Mouse (Mus musculus) hindbrain, embryonic 15.5 days (tissue): ENCODE results near the gene Psmd14. TPM values are rescaled to one million over a fixed set of nuclear protein-coding genes. Genes with fewer than 3 reads are reported as not detected.
A peak's percentile ranks its signal among the peaks of the same experiment; 100 is the strongest.

Experiments used
- ATAC-seq: fragments of 200-750 bp; cut with Nextera tagmentation; 2 replicates; pipeline ENCODE4 v1.8.0; 2017; ENCODE audit warnings: low read depth, moderate number of reproducible peaks, moderate TSS enrichment; ENCODE audit not compliant: low FRiP score
- H3K27ac ChIP-seq: fragments of 300-500 bp; sonication (generic); replicated peaks from 2 replicates; pipeline ENCODE4 v1.5.1; 2015; ENCODE audit warnings: mild to moderate bottlenecking, inconsistent platforms
- H3K27me3 ChIP-seq: fragments of 300-500 bp; sonication (generic); 2 replicates; pipeline ENCODE4 v1.6.1; 2015; ENCODE audit warnings: control low read depth, inconsistent platforms
- H3K36me3 ChIP-seq: fragments of 300-500 bp; sonication (generic); 2 replicates; pipeline ENCODE4 v1.6.1; 2015; ENCODE audit warnings: control low read depth, inconsistent platforms
- H3K4me1 ChIP-seq: fragments of 300-500 bp; sonication (generic); replicated peaks from 2 replicates; pipeline ENCODE4 v1.6.1; 2015; ENCODE audit warnings: control low read depth, inconsistent platforms
- H3K4me2 ChIP-seq: fragments of 300-500 bp; sonication (generic); 2 replicates; pipeline ENCODE4 v1.6.1; 2015; ENCODE audit warnings: moderate library complexity, mild to moderate bottlenecking, inconsistent platforms
- H3K4me3 ChIP-seq: fragments of 300-500 bp; sonication (generic); 2 replicates; pipeline ENCODE4 v1.5.1; 2015; ENCODE audit warnings: mild to moderate bottlenecking, inconsistent platforms
- H3K9ac ChIP-seq: fragments of 300-500 bp; sonication (generic); 2 replicates; pipeline ENCODE4 v1.6.1; 2015; ENCODE audit warnings: inconsistent platforms
- H3K9me3 ChIP-seq: fragments of 300-500 bp; sonication (generic); 2 replicates; pipeline ENCODE4 v1.6.1; 2016; ENCODE audit warnings: control low read depth, inconsistent platforms
- WGBS: fragments of 180-500 bp; shearing (Covaris S2); methylation state at CpG from one replicate; pipeline ENCODE4 v1.1.7; 2015; 5-methylcytosine and 5-hydroxymethylcytosine counted together
- polyA plus RNA-seq: library from polyadenylated mRNA; unstranded; fragments of >200 nt; fragmentation: Nextera tagmentation; extraction: Ambion mirVana; gene quantifications from 2 replicates; pipeline ENCODE4 v1.2.1, GENCODE M21; 2015

Psmd14 gene
- polyA plus RNA-seq, 1 experiment from 2014 or later: 186 TPM

DNA sequence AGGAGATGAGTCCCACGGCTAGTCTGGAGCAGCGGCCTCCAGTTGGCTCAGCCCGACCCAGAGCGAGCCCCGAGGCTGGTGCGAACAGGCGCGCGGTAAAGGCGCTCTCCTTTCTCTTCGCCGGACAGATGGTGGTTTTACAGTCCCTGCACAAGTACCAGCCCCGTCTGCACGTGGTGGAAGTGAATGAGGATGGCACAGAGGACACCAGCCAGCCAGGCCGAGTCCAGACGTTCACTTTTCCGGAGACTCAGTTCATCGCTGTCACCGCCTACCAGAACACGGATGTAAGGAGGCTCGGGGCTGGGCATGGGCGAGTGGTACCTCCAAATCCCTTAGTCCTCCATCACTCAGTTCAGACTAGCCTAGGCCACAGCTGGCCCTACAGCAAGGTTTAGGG lies 95.7 kb downstream of the Psmd14 start:
- WGBS: under 1% methylated on average over 22 of the region's 22 CpGs
- Histone ChIP-seq H3K4me2 (no peak overlapping the region), H3K9me3 (no peaks in the 10 kb centered on the region), H3K9ac (no peak overlapping the region), H3K27me3 (peaks cover 58% of the 10 kb centered on the region), H3K4me3 (no peak overlapping the region), H3K4me1 (peaks cover 22% of the 10 kb centered on the region), H3K36me3 (no peaks in the 10 kb centered on the region), H3K27ac (no peak overlapping the region)
- 0 out of 2 replicates have a peak, but pooled peaks have one; percentile 2 for ATAC-seq

DNA sequence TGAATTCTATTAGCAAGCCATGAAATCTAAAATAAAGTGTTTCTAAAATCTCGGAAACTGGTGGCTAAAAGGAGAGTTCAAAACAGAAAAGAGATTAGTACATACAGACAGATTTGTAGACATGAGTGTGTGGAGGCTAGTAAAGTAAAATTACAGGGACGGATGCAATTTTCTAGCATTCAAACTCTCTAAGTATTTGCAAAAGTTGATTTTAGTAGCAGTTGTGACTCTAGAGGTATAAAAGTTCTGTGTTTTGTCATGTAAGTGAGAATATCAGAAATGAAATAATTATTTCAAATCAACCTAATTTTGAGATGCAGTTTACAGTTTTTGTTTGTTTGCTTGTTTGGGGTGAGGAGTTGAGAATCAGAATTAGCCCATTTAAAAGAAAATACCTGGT lies 96.3 kb downstream of the Psmd14 start:
- Histone ChIP-seq H3K4me2 (no peak overlapping the region), H3K27me3 (peaks cover 54% of the 10 kb centered on the region), H3K4me3 (no peak overlapping the region), H3K4me1 (peaks cover 25% of the 10 kb centered on the region), H3K27ac (no peak overlapping the region), H3K36me3 (no peaks in the 10 kb centered on the region), H3K9ac (no peak overlapping the region), H3K9me3 (no peaks in the 10 kb centered on the region)
- ATAC-seq: no peak
- 19% methylated on average over 2 of the region's 2 CpGs for WGBS

DNA sequence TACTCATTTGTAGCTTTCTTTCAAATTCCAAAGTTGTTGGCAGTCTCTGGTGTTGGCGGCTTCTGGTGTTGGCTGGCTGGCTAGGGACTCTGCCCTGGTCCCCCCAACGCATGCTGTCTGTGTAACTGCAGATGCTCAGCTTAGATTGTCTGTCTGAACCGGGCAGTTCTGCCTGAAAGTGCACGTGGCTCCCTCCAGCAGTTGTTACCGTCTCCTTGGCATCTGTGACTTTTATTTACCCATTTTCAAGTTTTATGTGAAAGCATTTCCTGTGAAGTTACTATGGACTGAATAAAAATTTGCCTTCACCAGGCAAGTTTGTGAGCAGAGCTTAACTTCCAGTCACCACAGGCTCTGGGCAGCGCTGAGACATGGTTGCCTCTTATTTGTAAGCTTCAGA lies 97.3 kb downstream of the Psmd14 start:
- Histone ChIP-seq H3K4me3 (no peak overlapping the region), H3K27ac (no peak overlapping the region), H3K4me2 (no peak overlapping the region), H3K36me3 (no peaks in the 10 kb centered on the region), H3K9me3 (no peaks in the 10 kb centered on the region), H3K27me3 (peaks cover 55% of the 10 kb centered on the region), H3K4me1 (peaks cover 23% of the 10 kb centered on the region), H3K9ac (no peak overlapping the region)
- no peak for ATAC-seq
- whole genome bisulfite sequencing: 2% methylated on average over 6 of the region's 6 CpGs

DNA sequence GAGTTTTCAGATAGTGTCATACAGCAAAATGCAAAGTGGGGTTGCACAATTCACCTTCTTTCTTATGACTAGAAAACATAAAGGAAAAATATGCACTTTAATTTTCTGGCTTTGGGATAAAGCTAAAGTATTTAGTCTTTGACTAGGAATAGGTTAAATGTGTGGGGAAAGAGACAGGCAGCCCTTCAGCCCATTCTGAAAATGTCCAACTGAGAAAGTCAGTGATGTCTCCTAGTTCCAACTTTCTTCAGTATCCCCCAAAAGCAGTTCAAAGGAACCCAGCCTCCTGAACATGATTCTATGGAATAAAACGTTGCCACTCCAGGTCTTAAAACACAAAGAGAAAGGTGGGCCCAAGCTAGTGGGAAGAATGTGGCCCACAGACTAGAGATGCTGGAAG lies 97.9 kb downstream of the Psmd14 start:
- Histone ChIP-seq H3K27me3 (peaks cover 61% of the 10 kb centered on the region), H3K4me3 (no peak overlapping the region)

DNA sequence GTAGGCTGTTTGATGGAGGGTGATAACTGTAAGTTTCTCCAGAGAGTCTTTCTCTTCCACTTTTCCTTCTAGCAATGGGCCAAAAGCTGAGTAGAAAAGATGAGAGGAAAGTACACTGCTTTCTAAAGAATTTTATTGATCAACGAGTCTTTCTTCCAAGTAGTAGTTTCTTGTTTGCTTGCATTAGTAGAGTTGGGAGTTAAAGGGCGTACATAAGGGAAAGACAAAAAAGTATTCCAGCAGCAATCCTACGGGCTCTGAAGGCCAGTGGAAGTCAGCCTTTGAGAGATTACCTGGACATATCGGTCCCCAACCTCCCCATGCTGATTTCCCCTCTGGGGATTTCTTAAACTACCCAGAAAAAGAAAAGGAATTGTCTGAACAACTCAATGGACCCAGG lies 99.3 kb downstream of the Psmd14 start:
- Histone ChIP-seq H3K4me2 (no peak overlapping the region), H3K27ac (no peak overlapping the region), H3K27me3 (peaks cover 60% of the 10 kb centered on the region), H3K4me1 (peaks cover 21% of the 10 kb centered on the region), H3K4me3 (no peak overlapping the region), H3K9ac (no peak overlapping the region), H3K9me3 (no peaks in the 10 kb centered on the region), H3K36me3 (no peaks in the 10 kb centered on the region)
- no peak for ATAC-seq
- WGBS: 25% methylated on average over 4 of the region's 4 CpGs

More for the DNA sequence above, 97.9 kb downstream of the Psmd14 start:
- ATAC-seq: no peak
- H3K9me3 ChIP-seq: no peaks in the 10 kb centered on the region
- 13% methylated on average over 1 of the region's 1 CpGs for WGBS
- H3K36me3 ChIP-seq: no peaks in the 10 kb centered on the region
- H3K27ac ChIP-seq: no peak overlapping the region
- H3K9ac ChIP-seq: no peak overlapping the region
- peaks cover 20% of the 10 kb centered on the region for H3K4me1 ChIP-seq
- H3K4me2 ChIP-seq: no peak overlapping the region

DNA sequence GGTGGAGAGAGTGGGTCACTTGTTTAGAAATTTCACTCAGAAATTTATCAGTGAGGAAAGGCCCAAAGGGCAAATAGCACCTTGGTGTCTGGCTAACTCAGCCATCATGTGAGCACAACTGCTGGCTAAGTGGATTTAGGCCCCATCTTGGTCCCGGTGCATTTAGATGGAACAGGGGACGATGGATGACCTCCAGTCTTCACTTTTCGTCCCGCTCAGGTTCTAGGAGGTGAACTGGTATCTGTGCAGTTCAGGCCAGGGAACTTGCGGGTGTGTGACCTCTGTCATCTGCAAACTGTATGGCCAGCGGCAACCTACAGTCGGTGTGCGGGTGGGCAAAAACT lies 99.6 kb downstream of the Psmd14 start:
- Histone ChIP-seq H3K4me1 (peaks cover 25% of the 10 kb centered on the region), H3K36me3 (no peaks in the 10 kb centered on the region), H3K27me3 (peaks cover 60% of the 10 kb centered on the region), H3K9me3 (no peaks in the 10 kb centered on the region), H3K9ac (no peak overlapping the region), H3K4me2 (peak overlapping the region; percentile 84), H3K4me3 (peak overlapping the region; percentile 44), H3K27ac (no peak overlapping the region)
- ATAC-seq: no peak; the same call in 1 of the 2 replicates
- 5% methylated on average over 8 of the region's 8 CpGs for WGBS

DNA sequence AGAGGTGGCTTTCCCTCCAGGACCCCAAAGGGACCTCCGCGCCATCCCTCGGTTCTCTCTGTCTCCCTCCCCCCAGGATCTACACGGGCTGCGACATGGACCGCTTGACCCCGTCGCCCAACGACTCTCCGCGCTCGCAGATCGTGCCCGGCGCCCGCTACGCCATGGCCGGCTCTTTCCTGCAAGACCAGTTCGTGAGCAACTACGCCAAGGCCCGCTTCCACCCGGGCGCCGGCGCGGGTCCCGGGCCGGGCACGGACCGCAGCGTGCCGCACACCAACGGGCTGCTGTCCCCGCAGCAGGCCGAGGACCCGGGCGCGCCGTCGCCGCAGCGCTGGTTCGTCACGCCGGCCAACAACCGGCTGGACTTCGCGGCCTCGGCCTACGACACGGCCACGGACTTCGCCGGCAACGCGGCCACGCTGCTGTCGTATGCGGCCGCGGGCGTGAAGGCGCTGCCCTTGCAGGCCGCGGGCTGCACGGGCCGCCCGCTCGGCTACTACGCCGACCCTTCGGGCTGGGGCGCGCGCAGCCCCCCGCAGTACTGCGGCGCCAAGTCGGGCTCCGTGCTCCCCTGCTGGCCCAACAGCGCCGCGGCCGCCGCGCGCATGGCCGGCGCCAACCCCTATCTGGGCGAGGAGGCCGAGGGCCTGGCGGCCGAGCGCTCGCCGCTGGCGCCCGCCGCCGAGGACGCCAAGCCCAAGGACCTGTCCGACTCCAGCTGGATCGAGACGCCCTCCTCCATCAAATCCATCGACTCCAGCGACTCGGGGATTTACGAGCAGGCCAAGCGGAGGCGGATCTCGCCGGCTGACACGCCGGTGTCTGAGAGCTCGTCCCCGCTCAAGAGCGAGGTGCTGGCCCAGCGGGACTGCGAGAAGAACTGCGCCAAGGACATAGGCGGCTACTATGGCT lies 100.3 kb downstream of the Psmd14 start:
- Histone ChIP-seq H3K9ac (peak overlapping the region; percentile 32), H3K4me2 (peak overlapping the region; percentile 84), H3K27ac (no peak overlapping the region), H3K4me3 (peak overlapping the region; percentile 44), H3K36me3 (no peaks in the 10 kb centered on the region), H3K4me1 (peaks cover 25% of the 10 kb centered on the region), H3K27me3 (peaks cover 64% of the 10 kb centered on the region), H3K9me3 (no peaks in the 10 kb centered on the region)
- WGBS: under 1% methylated on average over 109 of the region's 121 CpGs
- ATAC-seq: peak; percentile 68

DNA sequence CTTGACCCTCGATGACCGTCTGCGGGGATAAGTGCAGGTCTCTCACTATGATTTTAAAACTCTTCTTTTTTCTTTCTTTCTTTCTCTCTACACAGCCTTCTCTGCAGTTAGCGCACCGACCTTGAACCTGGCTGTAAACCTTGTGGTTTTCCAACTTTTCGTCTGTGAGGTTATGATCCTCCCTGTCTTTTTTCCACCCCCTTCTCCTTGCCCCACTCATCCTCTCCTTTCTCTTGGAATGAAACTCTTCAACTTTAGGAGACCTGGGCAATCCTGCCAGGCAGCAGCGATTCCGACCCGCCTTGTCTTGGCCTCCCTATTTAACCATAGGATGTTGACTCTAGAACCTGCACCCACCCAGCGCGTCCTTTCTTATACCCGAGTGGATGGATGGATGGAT lies 101.0 kb downstream of the Psmd14 start:
- H3K9ac ChIP-seq: no peak overlapping the region
- H3K4me3 ChIP-seq: peak overlapping the region; percentile 44
- ATAC-seq: no peak
- 3% methylated on average over 12 of the region's 12 CpGs for WGBS
- peaks cover 62% of the 10 kb centered on the region for H3K27me3 ChIP-seq
- H3K4me2 ChIP-seq: peak overlapping the region; percentile 84
- no peaks in the 10 kb centered on the region for H3K36me3 ChIP-seq
- peaks cover 25% of the 10 kb centered on the region for H3K4me1 ChIP-seq
- no peaks in the 10 kb centered on the region for H3K9me3 ChIP-seq
- H3K27ac ChIP-seq: no peak overlapping the region

DNA sequence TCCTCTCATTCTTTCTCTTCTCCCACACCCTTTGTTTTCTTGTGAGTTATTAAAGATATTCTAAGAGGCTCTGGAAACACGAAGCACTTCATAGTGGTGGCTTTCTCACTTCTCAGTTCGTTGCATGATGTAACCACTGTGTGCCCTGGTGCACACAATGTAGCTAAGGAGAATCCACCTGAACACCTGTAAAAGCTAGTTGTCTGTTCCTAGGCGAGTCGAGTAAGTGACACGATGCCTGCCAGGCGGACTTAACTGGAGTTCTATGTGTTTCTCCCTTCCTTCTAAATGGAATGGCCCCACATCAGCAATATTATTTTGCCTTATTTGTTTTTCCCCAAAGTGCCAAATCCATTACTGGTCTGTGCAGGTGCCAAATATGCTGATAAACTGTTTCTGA lies 101.6 kb downstream of the Psmd14 start:
- no peaks in the 10 kb centered on the region for H3K9me3 ChIP-seq
- no peak overlapping the region for H3K4me2 ChIP-seq
- no peaks in the 10 kb centered on the region for H3K36me3 ChIP-seq
- H3K27ac ChIP-seq: no peak overlapping the region
- 6% methylated on average over 6 of the region's 6 CpGs for whole genome bisulfite sequencing
- peaks cover 25% of the 10 kb centered on the region for H3K4me1 ChIP-seq
- H3K9ac ChIP-seq: no peak overlapping the region
- ATAC-seq: no peak
- H3K27me3 ChIP-seq: peaks cover 62% of the 10 kb centered on the region
- no peak overlapping the region for H3K4me3 ChIP-seq

DNA sequence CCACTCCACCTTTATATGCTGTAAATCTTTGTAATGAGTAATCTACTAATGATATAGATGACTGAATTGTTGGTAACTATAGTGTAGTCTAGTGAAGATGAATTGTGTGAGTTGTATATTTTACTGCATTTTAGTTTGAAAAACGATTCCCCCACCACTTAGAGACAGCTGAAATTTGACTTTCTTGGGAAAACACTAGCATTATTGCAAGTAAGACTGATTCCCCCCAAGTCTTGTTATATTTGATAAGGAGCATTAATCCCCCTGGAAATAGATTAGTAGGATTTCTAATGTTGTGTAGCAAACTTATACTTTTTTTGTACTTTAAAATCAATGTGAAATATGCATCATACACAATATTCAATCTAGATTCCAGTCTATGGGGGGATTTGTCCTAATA lies 102.0 kb downstream of the Psmd14 start:
- Histone ChIP-seq H3K9ac (no peak overlapping the region), H3K4me1 (peaks cover 25% of the 10 kb centered on the region), H3K36me3 (no peaks in the 10 kb centered on the region), H3K4me2 (no peak overlapping the region), H3K4me3 (no peak overlapping the region), H3K27ac (no peak overlapping the region), H3K27me3 (peaks cover 58% of the 10 kb centered on the region), H3K9me3 (no peaks in the 10 kb centered on the region)
- no peak for ATAC-seq
- WGBS: 16% methylated on average over 1 of the region's 1 CpGs

DNA sequence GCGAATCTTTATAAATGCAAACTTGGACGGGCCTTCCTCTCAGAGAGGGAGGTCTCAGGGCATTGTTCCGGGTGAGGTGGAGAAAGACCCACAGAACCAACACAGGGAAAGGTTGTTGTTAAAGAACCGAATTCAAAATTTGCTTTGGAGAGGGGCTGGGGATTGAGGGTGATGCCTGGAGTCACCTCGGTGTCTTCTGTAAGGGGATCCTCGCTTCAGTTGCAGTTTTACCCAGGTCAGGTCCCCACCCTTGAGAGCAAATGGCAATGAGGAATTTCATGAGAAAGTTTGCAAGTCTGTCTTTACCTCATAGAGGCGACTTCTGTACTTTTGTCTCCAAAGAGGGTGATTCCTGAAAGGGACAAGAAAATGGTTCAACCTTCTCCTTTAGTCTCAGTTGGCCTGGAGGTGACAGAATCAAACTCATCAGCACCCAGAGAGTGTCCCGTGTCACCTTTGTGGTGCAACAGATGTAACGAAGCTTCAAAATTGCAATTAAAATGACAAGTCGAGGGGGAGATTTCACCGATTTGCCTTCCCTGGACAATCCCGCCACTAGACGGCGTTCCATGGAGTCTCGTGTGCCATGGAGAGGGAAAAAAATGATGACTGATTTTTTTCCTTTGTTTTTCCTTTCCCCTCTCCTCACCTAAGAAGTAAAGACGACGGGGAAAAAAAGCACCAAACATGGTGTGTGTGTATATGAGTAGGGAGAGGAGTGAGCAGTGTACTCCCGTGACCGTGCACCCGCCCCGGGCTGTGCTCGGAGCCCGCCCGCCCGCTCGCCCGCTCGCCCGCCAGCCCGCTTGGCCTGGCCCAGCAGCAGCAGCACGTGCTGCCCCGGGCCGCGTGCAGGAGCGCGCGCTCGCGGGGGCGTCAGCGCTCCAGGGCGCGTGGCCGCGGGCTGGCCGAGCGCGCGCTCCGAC lies 103.3 kb downstream of the Psmd14 start:
- peak; percentile 86 for ATAC-seq
- Histone ChIP-seq H3K9me3 (no peaks in the 10 kb centered on the region), H3K4me1 (peaks cover 25% of the 10 kb centered on the region), H3K27ac (peak overlapping the region; percentile 74; the same call in 1 of the 2 replicates), H3K36me3 (no peaks in the 10 kb centered on the region), H3K9ac (peak overlapping the region; percentile 53), H3K27me3 (peaks cover 48% of the 10 kb centered on the region), H3K4me3 (peak overlapping the region; percentile 47), H3K4me2 (peak overlapping the region; percentile 97)
- WGBS: 1% methylated on average over 39 of the region's 50 CpGs
